Mouse (Mus musculus): ENCODE data around the gene Nfam1.
A peak's percentile ranks its signal among the peaks of the same experiment; 100 is the strongest.
"Not testable (repeated sequence)": the region's sequence is repeated elsewhere in the genome, so short reads cannot be mapped to it uniquely, and the experiment has no call there.

The Nfam1 gene

GRCm38 (mm10) chr15:83032981-83033541 is at the start of gene Nfam1:
Gene Nfam1 (minus strand): TSS chr15:83033306.
- Histone ChIP-seq H3K36me3 (ENCODE audit: control insufficient read depth, insufficient read depth, low read length, poor library complexity, severe bottlenecking) (no peaks in the 10 kb centered on the region), H3K27me3 (ENCODE audit: control insufficient read depth, insufficient read depth, low read length, poor library complexity, severe bottlenecking) (no peaks in the 10 kb centered on the region)
- peak; percentile 67 for DNase-seq (ENCODE audit: low read depth, low spot score)

- no peaks in the 10 kb centered on the region for H3K36me3 ChIP-seq (ENCODE audit: control insufficient read depth, insufficient read depth, low read length, poor library complexity, severe bottlenecking)
- DNase-seq (ENCODE audit: low read depth, low spot score), result peak; percentile 34
- H3K27me3 ChIP-seq (ENCODE audit: control insufficient read depth, insufficient read depth, low read length, poor library complexity, severe bottlenecking), result no peaks in the 10 kb centered on the region
These were observed 42.8 kb upstream of the Nfam1 start for GRCm38 (mm10) chr15:83075607-83076525.

- DNase-seq (ENCODE audit: low read depth, low spot score), result no peak
- H3K27me3 ChIP-seq (ENCODE audit: control insufficient read depth, insufficient read depth, low read length, poor library complexity, severe bottlenecking), result no peaks in the 10 kb centered on the region
- H3K36me3 ChIP-seq (ENCODE audit: control insufficient read depth, insufficient read depth, low read length, poor library complexity, severe bottlenecking), result no peaks in the 10 kb centered on the region
These were observed 41.1 kb upstream of the Nfam1 start for GRCm38 (mm10) chr15:83074179-83074578.

- Histone ChIP-seq H3K36me3 (ENCODE audit: control insufficient read depth, insufficient read depth, low read length, poor library complexity, severe bottlenecking) (no peaks in the 10 kb centered on the region), H3K27me3 (ENCODE audit: control insufficient read depth, insufficient read depth, low read length, poor library complexity, severe bottlenecking) (no peaks in the 10 kb centered on the region)
- peak; percentile 10 for DNase-seq (ENCODE audit: low read depth, low spot score)
These were observed 38.6 kb upstream of the Nfam1 start for GRCm38 (mm10) chr15:83071752-83072151.

GRCm38 (mm10) chr15:83070942-83071341 is 37.8 kb upstream of the Nfam1 start:
- Histone ChIP-seq H3K36me3 (ENCODE audit: control insufficient read depth, insufficient read depth, low read length, poor library complexity, severe bottlenecking) (no peaks in the 10 kb centered on the region), H3K27me3 (ENCODE audit: control insufficient read depth, insufficient read depth, low read length, poor library complexity, severe bottlenecking) (no peaks in the 10 kb centered on the region)
- no peak for DNase-seq (ENCODE audit: low read depth, low spot score)

GRCm38 (mm10) chr15:83068270-83068669 is 35.2 kb upstream of the Nfam1 start:
- Histone ChIP-seq H3K36me3 (ENCODE audit: control insufficient read depth, insufficient read depth, low read length, poor library complexity, severe bottlenecking) (no peaks in the 10 kb centered on the region), H3K27me3 (ENCODE audit: control insufficient read depth, insufficient read depth, low read length, poor library complexity, severe bottlenecking) (no peaks in the 10 kb centered on the region)
- DNase-seq (ENCODE audit: low read depth, low spot score), result no peak

GRCm38 (mm10) chr15:83065543-83065942 is 32.4 kb upstream of the Nfam1 start:
- no peaks in the 10 kb centered on the region for H3K27me3 ChIP-seq (ENCODE audit: control insufficient read depth, insufficient read depth, low read length, poor library complexity, severe bottlenecking)
- no peak for DNase-seq (ENCODE audit: low read depth, low spot score)
- no peaks in the 10 kb centered on the region for H3K36me3 ChIP-seq (ENCODE audit: control insufficient read depth, insufficient read depth, low read length, poor library complexity, severe bottlenecking)

- not testable (repeated sequence) for DNase-seq (ENCODE audit: low read depth, low spot score); H3K27me3 ChIP-seq (ENCODE audit: control insufficient read depth, insufficient read depth, low read length, poor library complexity, severe bottlenecking); H3K36me3 ChIP-seq (ENCODE audit: control insufficient read depth, insufficient read depth, low read length, poor library complexity, severe bottlenecking)
These were observed 29.5 kb upstream of the Nfam1 start for GRCm38 (mm10) chr15:83062582-83062981.

- H3K36me3 ChIP-seq (ENCODE audit: control insufficient read depth, insufficient read depth, low read length, poor library complexity, severe bottlenecking), result no peaks in the 10 kb centered on the region
- no peak for DNase-seq (ENCODE audit: low read depth, low spot score)
- H3K27me3 ChIP-seq (ENCODE audit: control insufficient read depth, insufficient read depth, low read length, poor library complexity, severe bottlenecking), result no peaks in the 10 kb centered on the region
These were observed 28.6 kb upstream of the Nfam1 start for GRCm38 (mm10) chr15:83061689-83062088.

GRCm38 (mm10) chr15:83059233-83059660 is 26.1 kb upstream of the Nfam1 start:
- no peak for DNase-seq (ENCODE audit: low read depth, low spot score)
- Histone ChIP-seq H3K36me3 (ENCODE audit: control insufficient read depth, insufficient read depth, low read length, poor library complexity, severe bottlenecking) (no peaks in the 10 kb centered on the region), H3K27me3 (ENCODE audit: control insufficient read depth, insufficient read depth, low read length, poor library complexity, severe bottlenecking) (no peaks in the 10 kb centered on the region; the same call in 1 of the 2 replicates)

- H3K27me3 ChIP-seq (ENCODE audit: control insufficient read depth, insufficient read depth, low read length, poor library complexity, severe bottlenecking), result no peaks in the 10 kb centered on the region; the same call in 1 of the 2 replicates
- DNase-seq (ENCODE audit: low read depth, low spot score), result peak; percentile 6
- no peaks in the 10 kb centered on the region for H3K36me3 ChIP-seq (ENCODE audit: control insufficient read depth, insufficient read depth, low read length, poor library complexity, severe bottlenecking)
These were observed 24.4 kb upstream of the Nfam1 start for GRCm38 (mm10) chr15:83057533-83057932.

- Histone ChIP-seq H3K27me3 (ENCODE audit: control insufficient read depth, insufficient read depth, low read length, poor library complexity, severe bottlenecking) (no peaks in the 10 kb centered on the region; the same call in 1 of the 2 replicates), H3K36me3 (ENCODE audit: control insufficient read depth, insufficient read depth, low read length, poor library complexity, severe bottlenecking) (no peaks in the 10 kb centered on the region)
- DNase-seq (ENCODE audit: low read depth, low spot score), result no peak
These were observed 23.4 kb upstream of the Nfam1 start for GRCm38 (mm10) chr15:83056378-83057083.

GRCm38 (mm10) chr15:83055569-83055968 is 22.5 kb upstream of the Nfam1 start:
- DNase-seq (ENCODE audit: low read depth, low spot score), result no peak
- Histone ChIP-seq H3K27me3 (ENCODE audit: control insufficient read depth, insufficient read depth, low read length, poor library complexity, severe bottlenecking) (no peaks in the 10 kb centered on the region; the same call in 1 of the 2 replicates), H3K36me3 (ENCODE audit: control insufficient read depth, insufficient read depth, low read length, poor library complexity, severe bottlenecking) (no peaks in the 10 kb centered on the region)

GRCm38 (mm10) chr15:83053261-83053660 is 20.2 kb upstream of the Nfam1 start:
- Histone ChIP-seq H3K27me3 (ENCODE audit: control insufficient read depth, insufficient read depth, low read length, poor library complexity, severe bottlenecking) (no peaks in the 10 kb centered on the region; the same call in 1 of the 2 replicates), H3K36me3 (ENCODE audit: control insufficient read depth, insufficient read depth, low read length, poor library complexity, severe bottlenecking) (no peaks in the 10 kb centered on the region)
- DNase-seq (ENCODE audit: low read depth, low spot score), result no peak

Measured in splenic B cell, adult 2 months (primary cell).